Mouse (Mus musculus) megakaryocyte-erythroid progenitor cell, adult 5-6 weeks (primary cell): Measurements from ENCODE around the gene Elfn2. TPM values are rescaled to one million over a fixed set of nuclear protein-coding genes. Genes with fewer than 3 reads are reported as not detected.
A peak's percentile ranks its signal among the peaks of the same experiment; 100 is the strongest.

Source experiments
- ATAC-seq: replicated peaks from 2 replicates; pipeline ENCODE4 v1.8.0; 2016; ENCODE audit warnings: mild to moderate bottlenecking, inconsistent platforms; ENCODE audit not compliant: severe bottlenecking, poor library complexity, low FRiP score, low TSS enrichment
- total RNA-seq, 2 experiments: library from RNA; stranded (forward) in 1 of 2; stranded (reverse) in 1 of 2; fragments of 200-1000, 215-1000 nt in 1 of 2; fragments of >200 nt in 1 of 2; fragmentation: Nextera tagmentation in 1 of 2; gene quantifications; 2 replicates each; pipeline ENCODE4 v1.2.3; 2014 to 2017

Elfn2 gene
- total RNA-seq, 2 experiments from 2014 or later = not detected

GRCm38 (mm10) chr15:78730315-78731049 lies 11.9 kb upstream of the Elfn2 start:
- no peak for ATAC-seq

- ATAC-seq = no peak
These were observed 8.1 kb upstream of the Elfn2 start for GRCm38 (mm10) chr15:78726697-78727096.

GRCm38 (mm10) chr15:78720532-78720931 lies 2.0 kb upstream of the Elfn2 start:
- ATAC-seq = peak; percentile 56

GRCm38 (mm10) chr15:78720094-78720493 lies 1.5 kb upstream of the Elfn2 start:
- ATAC-seq = peak; percentile 62; the same call in 1 of the 2 replicates

- ATAC-seq = no peak
These were observed 845 bp upstream of the Elfn2 start for GRCm38 (mm10) chr15:78719416-78719815.

GRCm38 (mm10) chr15:78716936-78717335 lies 1.6 kb downstream of the Elfn2 start:
- ATAC-seq = no peak

- ATAC-seq = no peak
These were observed 2.7 kb downstream of the Elfn2 start for GRCm38 (mm10) chr15:78715856-78716255.

DNA sequence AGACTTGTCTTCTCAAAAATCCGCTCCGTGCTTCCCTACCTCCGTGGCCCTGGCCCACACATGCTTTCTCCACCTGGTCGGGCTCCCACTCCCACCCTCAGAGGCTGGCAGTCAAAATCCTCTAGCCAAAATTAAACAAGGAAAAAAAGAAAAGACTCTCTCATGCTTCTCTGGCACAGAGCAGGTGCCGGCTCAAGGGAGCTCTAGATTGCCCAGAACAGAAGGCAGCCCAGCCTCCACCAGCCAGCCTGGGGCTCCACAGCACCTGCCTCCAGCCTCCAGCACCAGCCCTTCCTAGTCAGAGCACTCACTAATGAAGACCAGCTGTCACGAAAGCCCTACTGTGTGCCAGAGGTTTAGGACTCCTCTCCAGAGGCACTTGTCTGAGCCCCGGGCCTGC lies 4.8 kb downstream of the Elfn2 start:
- no peak for ATAC-seq

DNA sequence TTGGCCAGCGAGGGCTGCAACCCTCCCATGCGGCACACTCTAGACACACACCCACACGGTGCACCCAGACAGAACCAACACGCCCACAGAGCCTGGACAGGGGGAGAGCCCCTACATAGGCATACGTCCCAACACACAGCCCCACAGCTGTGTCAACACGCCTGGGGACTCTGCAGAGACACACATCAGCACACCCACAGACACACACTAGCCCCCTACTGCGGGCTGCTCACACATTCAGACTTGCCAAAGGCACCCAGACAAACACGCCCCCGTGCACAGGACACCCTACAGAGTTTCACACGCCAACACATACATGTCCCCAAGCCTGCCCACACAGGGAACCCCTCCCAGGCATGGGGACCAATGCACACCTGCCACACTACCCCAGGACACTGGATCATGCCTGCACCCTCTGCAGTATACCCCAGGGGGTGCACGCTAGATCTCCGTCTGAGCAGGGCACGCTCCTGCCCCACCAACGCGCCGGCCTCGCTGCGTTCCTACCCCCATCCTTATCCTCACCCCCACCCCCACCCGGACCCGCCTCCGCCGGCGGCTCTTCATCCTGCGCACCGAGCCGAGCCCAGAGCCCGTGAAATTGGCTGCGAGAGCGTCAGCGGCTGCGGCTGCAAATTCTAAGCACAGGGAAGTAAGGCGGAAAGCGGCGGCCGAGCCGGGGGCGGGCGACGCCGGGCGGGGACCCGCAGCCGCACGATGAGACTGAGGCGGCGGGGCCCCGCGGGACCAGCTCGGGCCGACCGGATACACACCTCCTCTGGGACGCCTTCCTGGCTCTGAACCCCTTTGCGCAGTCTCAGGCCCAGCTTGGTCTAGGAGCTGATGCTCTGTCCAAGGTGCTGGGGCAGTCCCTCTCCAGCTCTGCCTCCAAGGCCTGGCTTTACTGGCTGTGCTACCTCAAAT lies 6.0 kb downstream of the Elfn2 start:
- ATAC-seq = no peak

DNA sequence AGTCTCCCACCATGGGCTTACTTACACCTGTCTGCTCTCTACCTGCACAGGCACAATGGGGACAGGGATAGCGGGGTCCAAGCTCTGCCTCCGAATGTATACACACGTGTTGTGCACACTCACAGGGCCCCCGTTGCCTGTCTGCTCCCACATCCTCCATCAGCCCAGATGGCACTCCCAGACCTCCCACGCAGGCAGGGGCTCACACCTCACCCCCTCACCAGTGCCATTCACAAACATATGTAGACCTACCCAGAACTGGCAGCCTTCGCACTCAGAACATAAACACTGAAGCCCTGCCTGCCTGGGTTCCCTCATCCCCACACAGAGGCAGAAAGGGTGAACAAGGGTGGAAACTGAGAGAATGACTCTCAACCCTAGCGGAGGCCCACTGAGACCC lies 6.6 kb downstream of the Elfn2 start:
- no peak for ATAC-seq

DNA sequence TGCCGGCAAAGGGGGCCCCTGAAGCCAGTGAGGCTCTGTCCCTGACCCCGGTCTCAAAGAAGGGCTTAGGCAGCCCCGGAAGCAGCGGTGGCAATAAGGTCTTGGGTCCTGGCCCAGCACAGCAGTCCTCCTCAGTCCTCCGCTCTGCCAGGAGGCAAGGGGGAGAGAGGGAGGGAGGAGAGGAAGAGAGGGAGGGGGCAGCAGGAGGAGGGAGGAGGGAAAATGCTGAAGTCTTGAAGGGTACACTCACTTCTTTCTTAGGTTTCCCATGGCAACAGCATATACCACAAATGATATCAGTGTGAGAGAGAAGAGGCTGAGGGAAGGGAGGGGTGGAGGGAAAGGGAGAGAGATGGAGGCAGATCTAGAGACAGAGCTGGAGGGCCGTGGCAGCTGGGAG lies 7.9 kb downstream of the Elfn2 start:
- no peak for ATAC-seq

DNA sequence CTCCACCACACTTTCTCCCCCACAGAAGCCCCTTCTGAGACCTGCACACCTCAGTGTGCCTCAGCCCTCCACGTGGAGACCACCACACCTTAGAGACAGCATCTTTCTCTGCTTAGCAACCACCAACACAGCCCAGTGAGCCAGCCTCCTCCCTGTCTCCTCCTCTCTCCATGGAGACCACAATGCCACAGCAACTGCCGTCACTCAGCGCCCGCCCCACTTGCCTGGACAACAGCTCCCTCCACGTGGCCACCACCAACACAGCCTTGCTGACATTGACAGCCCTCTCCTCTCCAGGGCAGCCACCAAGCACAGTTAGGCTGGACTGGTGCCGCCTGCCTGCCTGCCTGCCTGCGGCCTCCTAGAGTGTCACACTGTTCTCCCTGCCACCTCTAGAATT lies 8.8 kb downstream of the Elfn2 start:
- ATAC-seq = no peak

DNA sequence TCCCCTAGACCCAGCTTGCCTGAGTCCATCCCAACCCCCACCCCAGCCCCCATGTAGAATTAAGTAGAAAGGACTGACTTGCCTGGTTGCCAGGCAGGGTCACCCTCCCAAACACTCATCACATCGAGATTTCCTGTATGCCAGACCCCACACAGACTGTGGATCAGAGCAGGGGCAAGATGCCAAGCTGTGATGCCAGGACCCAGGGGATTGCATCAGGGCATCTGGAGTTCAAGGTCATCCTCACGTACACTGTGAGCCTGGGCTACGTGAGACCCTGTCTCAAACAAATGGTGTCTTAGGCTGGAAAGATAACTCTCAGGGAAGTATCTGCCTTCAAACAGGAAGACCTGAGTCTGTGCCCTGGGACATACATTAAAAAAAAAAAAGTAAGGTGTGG lies 11.9 kb downstream of the Elfn2 start:
- no peak for ATAC-seq

DNA sequence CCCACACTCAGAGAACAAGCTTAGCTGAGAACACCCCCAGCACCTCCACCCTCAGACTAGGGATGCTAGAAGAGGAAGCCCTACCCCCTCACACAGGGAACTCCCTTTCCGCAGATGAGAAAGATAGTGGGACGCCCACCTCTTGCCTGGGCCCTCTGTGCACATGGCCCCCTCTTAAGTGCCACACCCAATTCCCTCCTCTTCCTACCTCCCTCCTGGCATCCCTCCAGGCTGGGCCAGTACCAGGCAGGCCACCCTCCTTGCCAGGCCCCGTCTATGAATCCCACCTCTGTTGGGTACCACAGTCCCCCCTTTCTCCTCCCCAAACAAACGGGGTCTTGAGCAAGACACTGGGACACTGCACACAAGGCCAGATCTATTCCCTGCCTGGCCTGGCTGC lies 13.7 kb downstream of the Elfn2 start:
- no peak for ATAC-seq

- ATAC-seq = no peak
These were observed 14.6 kb downstream of the Elfn2 start for GRCm38 (mm10) chr15:78704007-78704406.

DNA sequence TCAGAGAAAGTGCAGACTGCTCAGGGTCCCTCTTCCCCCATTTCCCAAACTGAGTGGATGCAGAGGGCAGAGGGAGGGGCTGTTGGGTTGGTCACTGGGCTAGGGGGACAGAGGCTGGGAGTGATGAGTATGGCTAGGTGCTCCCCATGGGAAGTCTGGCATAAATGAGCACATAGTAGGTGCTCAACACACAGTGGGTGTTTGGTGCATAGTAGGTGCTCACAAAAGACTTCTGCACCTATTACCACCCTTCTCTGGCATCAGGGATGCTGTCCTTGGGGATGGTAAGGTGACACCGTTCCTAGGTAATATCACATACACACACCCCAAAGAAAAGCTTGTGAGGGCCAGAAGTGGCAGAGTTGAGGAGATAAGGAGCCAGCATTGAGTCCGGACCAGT lies 18.2 kb downstream of the Elfn2 start:
- ATAC-seq = no peak

GRCm38 (mm10) chr15:78699513-78699912 lies 19.1 kb downstream of the Elfn2 start:
- no peak for ATAC-seq

GRCm38 (mm10) chr15:78698491-78699135 lies 20.0 kb downstream of the Elfn2 start:
- no peak for ATAC-seq

GRCm38 (mm10) chr15:78698084-78698483 lies 20.5 kb downstream of the Elfn2 start:
- no peak for ATAC-seq

DNA sequence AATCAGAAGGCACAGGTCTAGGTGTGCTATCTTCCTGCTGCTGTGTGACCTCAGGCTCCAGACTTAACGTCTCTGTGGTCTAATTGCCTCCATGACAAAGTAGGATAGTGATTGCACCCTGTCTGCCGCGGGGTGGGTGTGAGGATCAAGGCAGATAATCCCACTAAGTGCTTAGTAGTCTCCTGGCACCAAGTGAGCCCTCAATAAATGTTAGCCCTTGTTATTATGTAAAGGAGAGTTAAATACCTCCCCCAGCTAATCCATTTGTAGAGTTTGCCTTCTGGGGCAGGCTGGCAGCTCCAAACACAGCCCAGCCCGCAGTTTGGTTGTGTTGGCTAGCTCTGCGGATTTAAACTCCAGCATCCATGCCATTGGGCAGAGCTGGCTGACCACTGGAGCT lies 22.8 kb downstream of the Elfn2 start:
- ATAC-seq = no peak
